Mouse (Mus musculus): ENCODE measurements around the gene Gm10964. TPM values are rescaled to one million over a fixed set of nuclear protein-coding genes. Genes with fewer than 3 reads are reported as not detected.

The Gm10964 gene
- polyA plus RNA-seq, 1 experiment from 2014 or later = not detected

DNA sequence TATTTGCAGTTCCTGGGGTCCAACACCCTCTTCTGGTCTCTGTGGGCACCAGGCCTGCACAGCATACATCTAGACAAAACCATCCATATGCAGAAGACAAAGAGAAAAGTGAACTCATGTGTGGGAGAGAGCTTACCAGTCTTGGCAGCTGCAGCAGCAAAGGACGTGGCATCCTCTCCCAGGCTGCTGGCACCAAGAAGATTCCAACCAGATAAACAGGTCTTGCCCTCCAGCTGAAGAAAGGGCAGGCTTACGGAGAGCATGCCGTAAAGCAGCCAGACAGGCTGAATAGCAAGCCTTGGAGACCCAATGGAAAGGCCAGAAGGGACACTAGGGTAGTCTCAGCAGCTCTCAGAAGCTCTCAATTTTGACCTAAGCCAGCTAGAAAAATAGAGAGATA is 7.0 kb upstream of the Gm10964 start:
- no peak overlapping the region for H3K27ac ChIP-seq (ENCODE audit: low read depth, low read length)
- WGBS = 82% methylated on average over 3 of the region's 3 CpGs
- no peaks in the 10 kb centered on the region for H3K9me3 ChIP-seq (ENCODE audit: control insufficient read depth, low read length)
- H3K27me3 ChIP-seq (ENCODE audit: control insufficient read depth, insufficient read depth, low read length) = no peaks in the 10 kb centered on the region
- no peak overlapping the region for H3K9ac ChIP-seq (replicated peaks; ENCODE audit: low read depth, low read length)
- no peaks in the 10 kb centered on the region for H3K36me3 ChIP-seq (ENCODE audit: control insufficient read depth, insufficient read depth, low read length)
- no peak for ATAC-seq (ENCODE audit: low read depth)
- peaks cover 21% of the 10 kb centered on the region for H3K4me1 ChIP-seq (ENCODE audit: control insufficient read depth, insufficient read depth, low read length)
- H3K4me3 ChIP-seq (ENCODE audit: low read depth, low read length) = no peak overlapping the region
- H3K4me2 ChIP-seq (ENCODE audit: low read depth, low read length) = no peak overlapping the region

DNA sequence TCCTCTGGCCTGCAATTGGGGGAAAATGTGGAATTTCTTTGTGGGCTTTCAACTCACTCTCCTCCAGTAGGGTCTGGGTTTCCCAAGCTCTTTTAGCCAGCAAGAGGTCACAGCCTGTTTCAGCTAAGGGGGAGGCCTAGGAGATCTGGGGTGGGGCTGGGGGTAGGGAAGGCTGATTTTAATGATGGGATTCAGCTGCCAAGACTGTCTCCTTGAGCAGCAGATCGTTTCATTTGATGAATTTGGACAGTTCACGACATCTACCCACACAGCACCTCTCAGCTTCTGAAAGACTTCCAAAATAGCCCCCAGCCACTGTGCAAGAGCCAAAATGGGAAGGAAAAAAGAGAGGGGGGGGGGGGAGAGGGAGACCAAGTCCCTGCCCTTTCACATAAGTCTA is 6.0 kb upstream of the Gm10964 start:
- Histone ChIP-seq H3K4me3 (ENCODE audit: low read depth, low read length) (no peak overlapping the region), H3K27me3 (ENCODE audit: control insufficient read depth, insufficient read depth, low read length) (no peaks in the 10 kb centered on the region), H3K9ac (replicated peaks; ENCODE audit: low read depth, low read length) (no peak overlapping the region), H3K9me3 (ENCODE audit: control insufficient read depth, low read length) (no peaks in the 10 kb centered on the region), H3K4me2 (ENCODE audit: low read depth, low read length) (no peak overlapping the region), H3K4me1 (ENCODE audit: control insufficient read depth, insufficient read depth, low read length) (peaks cover 25% of the 10 kb centered on the region), H3K27ac (ENCODE audit: low read depth, low read length) (no peak overlapping the region), H3K36me3 (ENCODE audit: control insufficient read depth, insufficient read depth, low read length) (no peaks in the 10 kb centered on the region)
- WGBS = 11% methylated on average over 2 of the region's 2 CpGs
- ATAC-seq (ENCODE audit: low read depth) = no peak

DNA sequence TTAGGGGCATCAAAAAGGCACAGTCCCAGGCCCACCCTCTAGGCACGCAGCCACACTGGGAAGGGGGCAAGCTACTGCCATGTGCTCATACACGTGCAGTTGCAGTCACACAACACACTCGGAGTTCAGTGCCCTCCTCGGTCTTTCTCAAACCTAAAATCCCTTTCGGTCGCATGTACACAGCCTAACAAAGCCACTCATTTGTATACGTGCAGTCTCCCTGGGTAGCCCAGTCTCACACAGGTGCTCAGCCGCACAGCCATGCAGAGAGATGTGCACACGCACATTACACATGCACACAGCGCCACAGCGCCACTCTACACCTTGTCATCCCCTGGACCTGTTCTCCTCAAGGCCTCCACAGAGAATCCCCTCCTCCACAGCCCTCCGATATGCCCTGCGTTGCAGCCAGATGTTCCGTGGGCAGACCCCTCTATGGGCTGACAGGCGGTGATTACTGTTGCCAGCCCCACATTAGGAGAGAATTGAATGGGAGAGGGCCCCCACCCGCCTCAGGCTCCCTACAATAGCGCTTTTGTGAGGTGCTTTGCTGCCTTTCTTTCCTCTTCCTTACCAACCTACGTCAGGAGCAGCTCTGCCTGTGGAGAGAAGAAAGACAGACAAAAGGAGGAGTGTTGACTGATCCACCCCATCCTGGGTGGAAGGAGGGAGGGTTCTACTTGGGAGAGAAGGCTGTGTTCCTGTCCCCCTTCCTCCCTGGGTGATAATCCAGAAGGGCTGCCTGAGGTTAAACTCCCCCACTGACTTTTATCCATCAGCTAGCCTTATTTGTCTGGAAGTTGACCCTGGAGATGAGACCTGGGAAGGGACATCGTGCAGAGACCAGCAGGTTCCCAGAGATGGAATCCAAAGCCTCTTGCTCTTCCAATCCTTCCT is 5.1 kb upstream of the Gm10964 start:
- no peak overlapping the region for H3K4me3 ChIP-seq (ENCODE audit: low read depth, low read length)
- no peak overlapping the region; the same call in 1 of the 2 replicates for H3K9ac ChIP-seq (replicated peaks; ENCODE audit: low read depth, low read length)
- peak; percentile 81 for ATAC-seq (ENCODE audit: low read depth)
- no peak overlapping the region for H3K27ac ChIP-seq (ENCODE audit: low read depth, low read length)
- H3K4me1 ChIP-seq (ENCODE audit: control insufficient read depth, insufficient read depth, low read length) = peaks cover 25% of the 10 kb centered on the region
- peak overlapping the region; percentile 26 for H3K4me2 ChIP-seq (ENCODE audit: low read depth, low read length)
- 11% methylated on average over 19 of the region's 19 CpGs for WGBS
- H3K9me3 ChIP-seq (ENCODE audit: control insufficient read depth, low read length) = no peaks in the 10 kb centered on the region
- H3K27me3 ChIP-seq (ENCODE audit: control insufficient read depth, insufficient read depth, low read length) = no peaks in the 10 kb centered on the region
- H3K36me3 ChIP-seq (ENCODE audit: control insufficient read depth, insufficient read depth, low read length) = no peaks in the 10 kb centered on the region

DNA sequence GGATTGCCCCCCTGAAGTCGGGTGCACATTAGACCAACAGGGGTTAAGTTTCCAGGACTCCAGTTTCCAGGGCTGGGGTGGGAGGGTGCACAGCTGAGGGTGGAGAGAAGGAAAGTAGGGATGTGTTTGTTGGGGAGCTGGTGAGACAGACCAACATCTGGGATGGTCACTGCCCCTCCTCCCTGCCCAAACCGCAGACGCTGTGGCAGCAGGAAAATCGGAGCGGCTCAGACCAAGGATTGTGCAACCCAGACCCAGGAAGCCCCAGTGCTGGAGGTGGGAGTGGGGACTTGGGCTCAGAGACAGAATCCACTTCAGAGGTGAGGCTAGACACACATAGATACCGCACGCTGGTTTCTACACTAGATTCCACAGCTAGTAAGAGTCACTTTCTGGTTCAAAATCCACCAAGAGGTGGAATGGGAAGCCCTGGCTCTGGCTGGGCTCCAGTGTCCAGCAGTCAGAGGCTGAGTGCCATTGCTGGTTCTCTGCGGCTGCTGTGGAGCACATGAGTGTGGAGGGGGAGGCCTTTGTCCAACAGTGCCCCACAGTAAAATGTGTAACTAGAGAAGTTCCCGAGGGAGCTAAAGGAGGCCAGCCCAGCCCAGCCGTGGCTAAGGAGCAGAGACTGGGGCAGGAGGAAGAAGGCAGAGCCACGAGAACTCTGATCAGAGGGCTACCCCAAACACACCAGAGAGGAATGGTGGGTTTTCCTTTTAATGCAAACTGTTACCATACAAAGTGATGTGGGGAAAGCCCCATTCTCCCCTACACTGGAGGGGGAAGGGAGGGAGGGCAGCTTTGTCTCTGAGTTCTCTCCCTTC is 4.3 kb upstream of the Gm10964 start:
- H3K4me1 ChIP-seq (ENCODE audit: control insufficient read depth, insufficient read depth, low read length) = peaks cover 25% of the 10 kb centered on the region
- no peak overlapping the region for H3K4me3 ChIP-seq (ENCODE audit: low read depth, low read length)
- H3K9me3 ChIP-seq (ENCODE audit: control insufficient read depth, low read length) = no peaks in the 10 kb centered on the region
- H3K27ac ChIP-seq (ENCODE audit: low read depth, low read length) = 0 out of 2 replicates have a peak overlapping the region, but pooled peaks have one; percentile 7
- H3K9ac ChIP-seq (replicated peaks; ENCODE audit: low read depth, low read length) = no peak overlapping the region
- H3K4me2 ChIP-seq (ENCODE audit: low read depth, low read length) = no peak overlapping the region
- ATAC-seq (ENCODE audit: low read depth) = no peak
- 10% methylated on average over 11 of the region's 11 CpGs for WGBS
- no peaks in the 10 kb centered on the region for H3K36me3 ChIP-seq (ENCODE audit: control insufficient read depth, insufficient read depth, low read length)
- no peaks in the 10 kb centered on the region for H3K27me3 ChIP-seq (ENCODE audit: control insufficient read depth, insufficient read depth, low read length)

DNA sequence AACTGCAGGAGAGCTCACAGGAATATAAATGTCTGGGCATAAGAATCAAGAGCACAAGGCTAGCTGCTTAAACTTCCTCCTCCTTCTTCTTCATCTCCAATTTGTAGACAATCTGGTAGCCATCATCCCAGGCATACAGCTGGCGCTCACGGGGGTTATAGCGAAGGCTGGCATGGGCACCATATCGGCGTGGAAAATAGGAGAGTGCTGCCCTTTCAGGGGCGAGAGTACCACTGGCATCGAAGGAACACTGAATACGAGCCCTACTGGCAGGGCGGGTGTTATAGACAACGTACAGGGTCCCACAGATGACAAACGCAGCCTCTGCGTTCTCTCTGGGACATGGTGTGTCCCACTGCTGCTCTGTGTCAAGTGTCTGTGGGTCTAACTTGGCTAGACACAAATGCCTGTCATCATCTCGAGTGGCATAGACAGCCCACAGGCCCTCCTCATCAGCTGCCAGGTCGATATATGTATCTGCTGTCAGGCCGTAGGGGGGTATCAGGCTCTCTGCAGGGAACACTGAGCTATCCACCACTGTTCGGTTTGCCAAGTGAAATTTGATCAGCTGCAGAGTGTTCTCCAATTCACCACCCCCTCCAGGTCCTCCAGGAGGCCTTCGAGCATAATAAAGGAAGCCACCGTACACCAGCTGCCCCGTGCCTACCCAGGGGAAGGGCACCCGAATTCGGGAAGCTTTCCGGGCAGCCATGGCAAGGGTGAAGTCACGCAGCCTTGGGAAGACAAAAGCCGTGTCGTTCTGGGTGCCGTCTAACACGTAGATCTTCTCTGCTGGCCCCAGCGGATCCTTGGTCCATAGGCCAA is 3.2 kb upstream of the Gm10964 start:
- Histone ChIP-seq H3K9ac (replicated peaks; ENCODE audit: low read depth, low read length) (no peak overlapping the region), H3K4me2 (ENCODE audit: low read depth, low read length) (peak overlapping the region; percentile 45; the same call in 1 of the 2 replicates), H3K9me3 (ENCODE audit: control insufficient read depth, low read length) (no peaks in the 10 kb centered on the region), H3K27me3 (ENCODE audit: control insufficient read depth, insufficient read depth, low read length) (no peaks in the 10 kb centered on the region), H3K4me3 (ENCODE audit: low read depth, low read length) (no peak overlapping the region), H3K36me3 (ENCODE audit: control insufficient read depth, insufficient read depth, low read length) (no peaks in the 10 kb centered on the region), H3K27ac (ENCODE audit: low read depth, low read length) (no peak overlapping the region), H3K4me1 (ENCODE audit: control insufficient read depth, insufficient read depth, low read length) (peaks cover 25% of the 10 kb centered on the region)
- no peak for ATAC-seq (ENCODE audit: low read depth)
- 66% methylated on average over 28 of the region's 28 CpGs for WGBS

DNA sequence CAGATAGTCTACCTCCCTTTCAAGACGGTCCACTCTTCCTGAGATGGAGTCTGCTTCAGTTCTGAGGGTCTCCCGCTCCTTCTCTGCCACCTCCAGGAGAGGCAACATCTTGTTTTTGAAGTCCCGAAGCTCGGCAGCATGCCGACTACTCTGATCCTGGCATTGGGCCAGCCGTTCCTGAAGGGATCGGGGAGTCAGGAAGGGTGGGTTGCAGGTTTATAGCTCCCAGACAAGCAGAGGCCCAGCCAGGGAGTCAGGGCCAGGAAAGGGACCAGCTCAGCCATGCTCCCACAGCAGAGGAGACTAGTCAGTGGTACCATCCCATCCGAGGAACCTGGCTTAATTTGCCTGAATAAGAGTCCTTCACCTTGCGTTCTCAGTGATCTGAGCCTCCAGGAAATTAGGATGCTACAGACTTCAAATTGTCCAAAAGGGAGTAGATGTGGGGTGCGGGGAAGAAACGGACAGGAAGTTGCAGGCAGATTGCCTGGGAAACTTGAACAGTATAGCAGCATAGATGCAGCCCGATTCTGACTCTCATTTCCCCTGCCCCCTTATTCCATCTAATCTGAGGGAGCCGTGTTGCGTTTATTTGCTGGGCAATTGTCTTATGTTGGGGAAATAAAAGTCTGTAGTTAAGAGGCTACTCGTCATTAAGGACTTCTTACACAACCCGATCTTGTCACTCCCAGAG is 2.0 kb upstream of the Gm10964 start:
- 27% methylated on average over 16 of the region's 16 CpGs for WGBS
- H3K4me1 ChIP-seq (ENCODE audit: control insufficient read depth, insufficient read depth, low read length) = peaks cover 25% of the 10 kb centered on the region
- ATAC-seq (ENCODE audit: low read depth) = no peak
- peak overlapping the region; percentile 45; the same call in 1 of the 2 replicates for H3K4me2 ChIP-seq (ENCODE audit: low read depth, low read length)
- H3K4me3 ChIP-seq (ENCODE audit: low read depth, low read length) = no peak overlapping the region
- no peaks in the 10 kb centered on the region for H3K36me3 ChIP-seq (ENCODE audit: control insufficient read depth, insufficient read depth, low read length)
- peak overlapping the region; percentile 60 for H3K27ac ChIP-seq (ENCODE audit: low read depth, low read length)
- H3K9me3 ChIP-seq (ENCODE audit: control insufficient read depth, low read length) = no peaks in the 10 kb centered on the region
- 0 out of 2 replicates have a peak overlapping the region, but pooled peaks have one; percentile 8 for H3K9ac ChIP-seq (replicated peaks; ENCODE audit: low read depth, low read length)
- no peaks in the 10 kb centered on the region for H3K27me3 ChIP-seq (ENCODE audit: control insufficient read depth, insufficient read depth, low read length)

DNA sequence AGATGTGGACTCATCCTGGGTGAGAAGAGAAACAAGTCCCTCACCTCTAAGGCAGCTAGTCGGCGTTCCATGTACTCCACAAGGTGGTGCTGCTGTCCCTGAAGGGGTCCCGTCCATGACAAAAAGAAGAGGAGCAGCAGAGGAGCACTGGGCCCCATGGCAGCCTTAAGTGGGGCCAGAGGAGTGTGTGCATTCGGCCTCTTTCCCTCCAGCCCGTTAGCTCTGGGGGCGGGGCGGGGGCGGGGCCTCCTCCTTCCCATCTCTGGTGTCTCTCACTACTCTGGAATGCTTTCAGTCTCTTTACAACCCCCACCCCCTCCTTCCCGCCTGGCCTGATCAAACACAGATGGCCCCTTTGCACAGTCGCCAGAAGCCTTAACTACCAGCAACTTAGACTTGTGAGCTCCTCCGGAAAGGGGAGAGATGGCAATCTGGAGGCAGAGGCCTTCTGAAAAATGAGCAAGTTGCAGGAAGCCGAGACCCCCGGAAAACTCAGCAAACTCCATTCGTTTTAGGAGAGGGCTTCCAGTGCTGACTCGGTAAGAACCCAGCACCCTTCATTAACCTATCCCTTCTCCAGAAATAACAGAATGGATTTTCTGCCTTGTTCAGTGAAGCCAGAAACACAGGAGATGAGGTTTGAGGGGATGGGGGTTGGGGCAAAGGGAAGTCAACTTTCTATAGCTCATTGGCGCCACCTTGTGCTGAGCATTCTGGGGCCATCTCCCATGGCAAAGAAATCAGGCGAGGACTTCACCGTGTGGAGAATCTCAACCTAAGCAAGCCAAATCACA is 1.2 kb upstream of the Gm10964 start, which contains the start of gene Olfml3:
TSS of gene Olfml3 (minus strand) at position 224 of the 794 bp plus-strand sequence.
- peaks cover 25% of the 10 kb centered on the region for H3K4me1 ChIP-seq (ENCODE audit: control insufficient read depth, insufficient read depth, low read length)

More for the DNA sequence above, 1.2 kb upstream of the Gm10964 start, which contains the start of gene Olfml3:
- 1% methylated on average over 18 of the region's 18 CpGs for WGBS
- H3K4me3 ChIP-seq (ENCODE audit: low read depth, low read length) = no peak within 1 kb of the TSS; the same call in 1 of the 2 replicates
- peak; percentile 77 for ATAC-seq (ENCODE audit: low read depth)
- no peaks in the 10 kb centered on the region for H3K27me3 ChIP-seq (ENCODE audit: control insufficient read depth, insufficient read depth, low read length)
- H3K4me2 ChIP-seq (ENCODE audit: low read depth, low read length) = peak within 1 kb of the TSS; percentile 45
- no peaks in the 10 kb centered on the region for H3K9me3 ChIP-seq (ENCODE audit: control insufficient read depth, low read length)
- peak within 1 kb of the TSS; percentile 60 for H3K27ac ChIP-seq (ENCODE audit: low read depth, low read length)
- H3K36me3 ChIP-seq (ENCODE audit: control insufficient read depth, insufficient read depth, low read length) = peaks cover 1% of the 10 kb centered on the region; the same call in 1 of the 2 replicates
- 0 out of 2 replicates have a peak within 1 kb of the TSS, but pooled peaks have one; percentile 8 for H3K9ac ChIP-seq (replicated peaks; ENCODE audit: low read depth, low read length)

Measured in neural tube, embryonic 14.5 days (tissue).